Mouse (Mus musculus) layer of hippocampus, postnatal 36 days (tissue): ENCODE results near the gene Krt13. TPM values are rescaled to one million over a fixed set of nuclear protein-coding genes. Genes with fewer than 3 reads are reported as not detected.

Experiments used
- DNase-seq, 2 experiments: peaks; one replicate each; pipeline ENCODE4 v3.0.0; 2022
- total RNA-seq, 2 experiments: library from RNA; stranded (reverse); gene quantifications; 2 replicates each; pipeline ENCODE4 v1.2.3; 2021

Gene Krt13
- total RNA-seq, 2 experiments from 2014 or later = not detected

- no peak for DNase-seq
Measured at GRCm38 (mm10) chr11:100112935-100113741, 8.2 kb downstream of the Krt13 start.

GRCm38 (mm10) chr11:100105576-100106122 lies 15.7 kb downstream of the Krt13 start, which contains the start of gene Krt36:
Krt36 (minus strand) TSS chr11:100105626.
- DNase-seq = no peak

- no peak for DNase-seq
Measured at GRCm38 (mm10) chr11:100102693-100103429, 18.5 kb downstream of the Krt13 start.

- no peak for DNase-seq
Measured at GRCm38 (mm10) chr11:100100391-100100790, 21.0 kb downstream of the Krt13 start.

GRCm38 (mm10) chr11:100097819-100098218 lies 23.5 kb downstream of the Krt13 start:
- no peak for DNase-seq

- no peak for DNase-seq
Measured at GRCm38 (mm10) chr11:100096141-100096540, 25.2 kb downstream of the Krt13 start, which contains the start of gene Krt35. Krt35 (minus strand) TSS chr11:100096241.

DNA sequence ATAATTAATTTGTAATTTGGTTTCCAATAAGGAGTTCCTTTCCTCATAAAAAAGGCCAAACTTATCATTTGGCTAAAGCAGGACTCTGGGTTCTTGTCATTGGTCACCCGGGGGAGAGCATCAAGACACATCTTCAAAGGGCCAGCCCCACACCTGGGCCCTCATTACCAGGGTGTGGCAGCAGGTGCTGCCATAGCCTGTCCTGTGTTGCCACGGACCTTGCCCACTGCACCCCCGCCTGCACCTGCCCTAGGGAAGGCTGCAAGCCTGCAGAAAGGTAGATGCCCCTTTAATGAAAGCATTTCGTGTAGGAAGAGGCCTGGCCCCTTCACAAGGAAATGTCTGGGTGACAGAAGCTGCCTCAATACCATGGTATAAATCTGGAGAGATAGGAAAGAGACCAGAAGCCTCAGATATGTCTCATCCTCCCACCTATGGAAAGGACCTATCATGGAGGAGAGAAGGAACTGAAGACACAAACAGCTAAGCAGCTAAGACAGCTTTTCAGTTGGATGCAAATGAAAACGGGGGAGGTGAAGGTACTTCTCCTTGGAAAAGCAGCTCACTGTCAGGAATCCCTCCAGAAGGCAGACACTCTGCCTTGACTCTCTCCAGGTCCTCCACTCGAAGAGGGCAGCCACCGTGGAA lies 32.9 kb downstream of the Krt13 start:
- DNase-seq = no peak

DNA sequence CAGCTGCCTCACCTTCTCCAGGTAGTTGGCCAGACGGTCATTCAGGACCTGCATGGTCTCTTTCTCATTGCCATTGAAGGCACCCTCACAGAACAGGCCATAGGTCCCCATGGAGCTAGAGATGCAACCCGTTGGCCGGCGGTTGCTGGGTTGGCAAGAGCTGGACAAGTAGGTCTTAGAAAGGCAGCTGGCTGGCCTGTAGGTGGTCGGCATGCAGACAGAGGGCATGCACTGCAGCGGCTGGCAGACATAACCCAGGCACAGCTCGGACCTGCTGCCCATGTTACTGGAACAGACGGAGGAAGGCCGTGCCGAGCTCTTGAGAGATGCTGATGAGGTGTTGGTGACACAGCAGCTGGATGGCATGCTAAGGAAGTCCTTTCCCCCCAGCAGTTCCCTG lies 33.5 kb downstream of the Krt13 start, which contains the start of gene Krt32:
Krt32 (minus strand) TSS at position 366 of the 400 bp plus-strand sequence.
- no peak for DNase-seq

- DNase-seq = no peak
Measured at GRCm38 (mm10) chr11:100073873-100074272, 47.5 kb downstream of the Krt13 start.

Other genes starting within 250 kb of the Krt13 start
- not detected for gene Krtap9-1, start 248.2 kb downstream of the Krt13 start, total RNA-seq
- gene Gm11567, start 242.4 kb downstream of the Krt13 start, total RNA-seq = not detected
- gene Krtap31-1, start 213.6 kb downstream of the Krt13 start, total RNA-seq = not detected
- not detected for gene Gm11565, start 206.8 kb downstream of the Krt13 start, total RNA-seq
- not detected for gene Krtap31-2, start 185.3 kb downstream of the Krt13 start, total RNA-seq
- gene Krtap9-5, start 173.1 kb downstream of the Krt13 start, total RNA-seq = not detected
- gene Krtap29-1, start 142.5 kb downstream of the Krt13 start, total RNA-seq = not detected
- not detected for gene Krtap16-1, start 135.0 kb downstream of the Krt13 start, total RNA-seq
- not detected for gene Krtap17-1, start 127.6 kb downstream of the Krt13 start, total RNA-seq
- gene Krt33a, start 105.4 kb downstream of the Krt13 start, total RNA-seq = not detected
- not detected for gene Krt33b, start 91.7 kb downstream of the Krt13 start, total RNA-seq
- gene Krt34, start 80.0 kb downstream of the Krt13 start, total RNA-seq = not detected
- gene Krt31, start 71.0 kb downstream of the Krt13 start, total RNA-seq = not detected
- not detected for gene Krt32, start 33.3 kb downstream of the Krt13 start, total RNA-seq
- gene Krt35, start 25.3 kb downstream of the Krt13 start, total RNA-seq = not detected
- gene Krt36, start 15.9 kb downstream of the Krt13 start, total RNA-seq = not detected
- gene Krt15, start 14.4 kb upstream of the Krt13 start, total RNA-seq = under 1 TPM; 0.23 to 0.40 TPM
- gene Krt19, start 27.1 kb upstream of the Krt13 start, total RNA-seq = under 1 TPM; 0.23 to 0.52 TPM
- 1 to 10 TPM; 2.5 to 2.7 TPM for gene Krt9, start 71.7 kb upstream of the Krt13 start, total RNA-seq
- not detected for gene Krt14, start 86.0 kb upstream of the Krt13 start, total RNA-seq
- gene Krt16, start 127.3 kb upstream of the Krt13 start, total RNA-seq = not detected
- not detected for gene Krt17, start 139.5 kb upstream of the Krt13 start, total RNA-seq
- gene Krt42, start 148.3 kb upstream of the Krt13 start, total RNA-seq = not detected
- gene Eif1, start 198.3 kb upstream of the Krt13 start, total RNA-seq = 100 to 1,000 TPM; 775 to 777 TPM
- not detected for gene Gast, start 212.8 kb upstream of the Krt13 start, total RNA-seq
- 100 to 1,000 TPM; 148 to 154 TPM for gene Hap1, start 234.6 kb upstream of the Krt13 start, total RNA-seq